Mouse (Mus musculus) left cerebral cortex, adult 11 months (tissue): ENCODE measurements around the gene Gck.

ENCODE experiments used
- DNase-seq: peaks from one replicate; pipeline ENCODE4 v3.0.0; 2022; ENCODE audit warnings: low spot score

Gck gene

GRCm38 (mm10) chr11:5873192-5873591 is 76.7 kb downstream of the Gck start:
- no peak for DNase-seq

GRCm38 (mm10) chr11:5872707-5873106 is 77.2 kb downstream of the Gck start:
- no peak for DNase-seq

GRCm38 (mm10) chr11:5870069-5870468 is 79.8 kb downstream of the Gck start:
- DNase-seq, result no peak

GRCm38 (mm10) chr11:5869331-5869730 is 80.5 kb downstream of the Gck start:
- no peak for DNase-seq

GRCm38 (mm10) chr11:5868324-5868723 is 81.6 kb downstream of the Gck start:
- no peak for DNase-seq

GRCm38 (mm10) chr11:5867196-5867595 is 82.7 kb downstream of the Gck start:
- no peak for DNase-seq

GRCm38 (mm10) chr11:5862394-5863105 is 87.3 kb downstream of the Gck start:
- DNase-seq, result no peak

GRCm38 (mm10) chr11:5861678-5862393 is 88.0 kb downstream of the Gck start, which contains the start of gene Aebp1:
Gene Aebp1, plus strand, starts transcription at chr11:5861947.
- DNase-seq, result no peak

GRCm38 (mm10) chr11:5860639-5861038 is 89.2 kb downstream of the Gck start:
- no peak for DNase-seq

GRCm38 (mm10) chr11:5859883-5860550 is 89.9 kb downstream of the Gck start:
- no peak for DNase-seq

- no peak for DNase-seq
These were observed 91.2 kb downstream of the Gck start for GRCm38 (mm10) chr11:5858723-5859122.

- DNase-seq, result no peak
These were observed 93.3 kb downstream of the Gck start for GRCm38 (mm10) chr11:5856479-5857130.

GRCm38 (mm10) chr11:5855902-5856301 is 94.0 kb downstream of the Gck start:
- DNase-seq, result peak; percentile 53

GRCm38 (mm10) chr11:5855481-5855880 is 94.4 kb downstream of the Gck start:
- DNase-seq, result no peak

GRCm38 (mm10) chr11:5852314-5852713 is 97.6 kb downstream of the Gck start:
- DNase-seq, result no peak

- DNase-seq, result no peak
These were observed 98.7 kb downstream of the Gck start for GRCm38 (mm10) chr11:5851021-5851736.
